Mouse (Mus musculus) midbrain, embryonic 10.5 days (tissue): ENCODE results near the gene Plcl2. TPM values are rescaled to one million over a fixed set of nuclear protein-coding genes. Genes with fewer than 3 reads are reported as not detected.
"Not testable (repeated sequence)": the region's sequence is repeated elsewhere in the genome, so short reads cannot be mapped to it uniquely, and the experiment has no call there.

Experiments used
- DNase-seq: peaks from one replicate; pipeline ENCODE4 v3.0.0-alpha.2; 2017; ENCODE audit warnings: low spot score
- H3K27ac ChIP-seq: fragments of 300-500 bp; sonication (generic); replicated peaks from 2 replicates; pipeline ENCODE4 v1.5.1; 2016; ENCODE audit warnings: mild to moderate bottlenecking
- H3K27me3 ChIP-seq: fragments of 300-500 bp; sonication (generic); 2 replicates; pipeline ENCODE4 v1.6.1; 2016; ENCODE audit warnings: low read depth, mild to moderate bottlenecking; ENCODE audit not compliant: poor library complexity, severe bottlenecking
- H3K36me3 ChIP-seq: fragments of 300-500 bp; sonication (generic); 2 replicates; pipeline ENCODE4 v1.6.1; 2016; ENCODE audit warnings: mild to moderate bottlenecking, moderate library complexity
- H3K4me1 ChIP-seq: fragments of 300-500 bp; sonication (generic); 2 replicates; pipeline ENCODE4 v1.6.1; 2016
- H3K4me3 ChIP-seq: fragments of 300-500 bp; sonication (generic); 2 replicates; pipeline ENCODE4 v1.5.1; 2016; ENCODE audit warnings: mild to moderate bottlenecking, moderate library complexity
- H3K9me3 ChIP-seq: fragments of 300-500 bp; sonication (generic); replicated peaks from 2 replicates; pipeline ENCODE4 v1.6.1; 2016; ENCODE audit warnings: mild to moderate bottlenecking
- WGBS: fragments of 180-500 bp; shearing (Covaris S2); methylation state at CpG from one replicate; pipeline ENCODE4 v1.1.7; 2016; 5-methylcytosine and 5-hydroxymethylcytosine counted together
- polyA plus RNA-seq: library from polyadenylated mRNA; unstranded; fragments of >200 nt; fragmentation: Nextera tagmentation; extraction: Ambion mirVana; gene quantifications from 2 replicates; pipeline ENCODE4 v1.2.1, GENCODE M21; 2016

The Plcl2 gene
- polyA plus RNA-seq, 1 experiment from 2014 or later, result 3.8 TPM

DNA sequence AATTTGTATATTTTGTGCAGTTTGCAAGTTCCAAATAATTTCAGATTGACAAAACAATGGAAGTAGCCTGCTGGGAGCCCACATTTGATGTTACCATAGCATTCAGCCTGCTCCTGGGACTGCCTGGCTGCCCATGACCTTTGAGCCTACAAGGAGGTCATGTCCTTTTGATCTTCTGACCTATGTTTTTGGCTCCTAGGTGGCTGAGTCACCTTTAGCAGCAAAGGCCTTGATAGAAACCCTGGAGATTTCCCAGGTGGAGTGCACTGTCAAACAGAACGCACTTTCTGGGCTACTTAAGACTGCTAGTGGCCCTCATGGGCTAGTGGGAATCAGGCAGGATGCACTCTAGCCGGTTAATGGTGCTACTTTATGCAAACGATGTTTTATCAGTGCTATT is 112.8 kb downstream of the Plcl2 start:
- H3K9me3 ChIP-seq, result no peaks in the 10 kb centered on the region

DNA sequence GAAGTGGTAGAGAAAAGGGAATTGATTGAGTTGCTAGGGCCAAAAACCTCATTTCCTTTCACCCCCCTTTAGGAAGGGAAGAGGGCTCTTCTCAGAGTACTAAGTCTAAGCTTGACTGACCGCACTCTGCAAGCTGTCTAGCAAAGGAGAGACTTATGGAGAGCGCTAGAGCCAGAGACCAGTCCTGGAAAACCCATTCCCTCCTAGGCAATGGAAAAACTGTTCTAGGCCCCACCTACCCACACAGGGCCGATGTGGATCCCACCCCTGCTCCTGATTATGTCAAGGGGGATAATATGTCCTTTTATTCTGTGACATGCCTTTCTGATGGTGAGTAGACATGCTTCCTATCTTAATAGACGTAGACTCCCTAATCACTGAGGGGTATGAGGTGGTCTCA is 116.4 kb downstream of the Plcl2 start:
- Histone ChIP-seq H3K4me3 (no peak overlapping the region), H3K4me1 (peaks cover 6% of the 10 kb centered on the region), H3K27me3 (no peaks in the 10 kb centered on the region), H3K9me3 (no peaks in the 10 kb centered on the region), H3K36me3 (no peaks in the 10 kb centered on the region), H3K27ac (no peak overlapping the region)
- WGBS, result 91% methylated on average over 4 of the region's 4 CpGs
- DNase-seq, result no peak

More for the DNA sequence above, 112.8 kb downstream of the Plcl2 start:
- no peak overlapping the region for H3K27ac ChIP-seq
- no peaks in the 10 kb centered on the region for H3K36me3 ChIP-seq
- no peaks in the 10 kb centered on the region for H3K27me3 ChIP-seq
- WGBS, result 76% methylated on average over 3 of the region's 3 CpGs
- peaks cover 6% of the 10 kb centered on the region for H3K4me1 ChIP-seq
- no peak for DNase-seq
- no peak overlapping the region for H3K4me3 ChIP-seq

DNA sequence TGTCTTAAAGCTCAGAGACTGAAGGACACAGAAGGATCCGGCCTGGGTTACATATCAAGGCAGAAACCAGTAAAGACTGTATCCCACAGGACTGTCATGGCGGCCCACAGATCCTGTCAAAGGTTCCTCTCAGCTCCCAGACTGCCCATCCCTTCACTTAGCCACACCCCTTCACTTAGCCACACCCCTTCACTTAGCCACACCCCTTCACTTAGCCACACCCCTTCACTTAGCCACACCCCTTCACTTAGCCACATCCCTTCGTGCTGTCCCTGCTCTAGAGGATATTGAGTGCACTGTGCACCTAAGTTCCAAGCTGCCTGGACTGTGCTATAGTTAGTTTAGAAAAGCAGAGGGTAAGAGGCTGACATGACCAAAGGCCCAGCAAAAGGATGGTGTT is 118.5 kb downstream of the Plcl2 start:
- Histone ChIP-seq H3K4me3 (no peak overlapping the region), H3K4me1 (no peaks in the 10 kb centered on the region), H3K27me3 (no peaks in the 10 kb centered on the region), H3K9me3 (no peaks in the 10 kb centered on the region), H3K27ac (no peak overlapping the region), H3K36me3 (no peaks in the 10 kb centered on the region)
- WGBS, result 98% methylated on average over 3 of the region's 3 CpGs
- DNase-seq, result no peak

DNA sequence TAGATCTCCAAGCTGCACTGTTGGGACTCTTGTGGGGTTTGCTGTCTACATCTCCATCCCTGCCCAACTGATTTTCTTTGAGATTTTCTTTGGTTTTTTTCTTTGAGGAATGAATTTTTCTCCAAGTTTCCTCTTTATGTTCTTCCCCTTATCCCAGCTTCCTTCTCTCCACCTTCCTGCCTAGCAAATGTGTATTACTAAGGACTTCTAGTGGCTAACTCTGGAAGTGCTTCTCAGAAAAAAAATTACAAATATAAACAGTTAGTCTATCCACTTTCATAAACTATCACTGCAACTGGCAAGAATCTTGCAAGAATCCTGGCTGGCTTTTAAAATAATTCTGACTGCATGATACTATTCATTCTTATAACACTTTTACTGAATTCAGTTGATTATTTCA is 119.5 kb downstream of the Plcl2 start:
- H3K4me3 ChIP-seq, result no peak overlapping the region
- no peaks in the 10 kb centered on the region for H3K36me3 ChIP-seq
- no peaks in the 10 kb centered on the region for H3K9me3 ChIP-seq
- no peak overlapping the region for H3K27ac ChIP-seq
- no peak for DNase-seq
- H3K27me3 ChIP-seq, result no peaks in the 10 kb centered on the region
- H3K4me1 ChIP-seq, result no peaks in the 10 kb centered on the region

DNA sequence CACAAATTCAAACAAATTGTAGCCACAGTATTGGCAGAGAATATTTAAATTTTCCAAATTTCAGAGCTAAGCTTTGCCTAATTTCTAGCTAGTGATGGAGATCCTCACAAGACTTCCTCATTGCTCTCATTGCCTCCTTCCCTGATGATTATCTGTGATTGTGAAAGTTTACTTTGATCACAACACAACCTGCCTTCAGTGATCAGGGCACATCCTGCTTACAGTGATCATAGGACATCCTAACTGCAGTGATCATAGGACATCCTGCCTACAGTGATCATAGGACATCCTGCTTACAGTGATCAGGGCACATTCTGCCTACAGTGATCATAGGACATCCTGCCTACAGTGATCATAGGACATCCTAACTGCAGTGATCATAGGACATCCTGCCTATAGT is 121.8 kb downstream of the Plcl2 start:
- not testable (repeated sequence) for H3K4me3 ChIP-seq, H3K27ac ChIP-seq, H3K36me3 ChIP-seq, H3K4me1 ChIP-seq, H3K9me3 ChIP-seq, DNase-seq, H3K27me3 ChIP-seq

DNA sequence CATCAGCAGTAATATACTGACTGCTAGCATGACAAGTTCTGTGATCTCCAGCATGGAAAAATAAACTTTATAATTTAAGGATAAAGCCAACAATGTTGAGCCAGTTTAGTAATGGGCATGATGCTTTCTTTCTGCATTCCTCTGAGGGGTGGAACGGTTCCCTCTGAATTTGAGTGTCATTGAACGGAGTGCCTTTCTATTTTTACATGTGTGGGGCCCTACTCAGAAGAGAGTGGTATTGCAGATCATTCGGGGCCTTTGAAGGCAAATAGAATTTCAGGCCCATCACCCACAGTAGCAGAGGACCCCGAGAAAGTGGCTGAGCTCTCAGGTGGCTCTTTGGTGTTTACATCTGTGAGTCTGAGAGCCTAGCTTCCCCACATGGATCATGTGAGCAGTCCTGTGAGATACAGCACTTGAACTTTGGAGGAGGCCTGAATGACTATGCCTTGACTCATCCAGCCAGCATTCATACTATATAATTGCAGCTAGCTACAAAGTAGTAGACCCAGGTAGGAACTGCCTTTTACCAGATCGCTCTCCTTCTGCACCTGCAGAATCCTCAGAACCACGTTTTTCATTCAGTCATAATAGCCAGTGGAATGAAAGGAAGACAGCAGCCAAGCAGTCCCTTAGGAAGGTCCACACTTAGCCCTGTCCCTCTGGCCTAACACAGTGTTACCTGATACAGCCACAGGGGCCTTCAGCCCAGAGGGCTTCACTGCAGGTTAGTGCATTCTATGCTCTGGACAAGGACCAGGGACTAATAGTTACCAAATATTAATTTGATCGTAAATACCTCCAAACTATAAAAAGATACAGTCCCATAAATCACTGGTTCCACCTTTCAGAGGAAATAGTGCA is 125.0 kb downstream of the Plcl2 start:
- H3K9me3 ChIP-seq, result no peaks in the 10 kb centered on the region
- H3K4me1 ChIP-seq, result no peaks in the 10 kb centered on the region
- H3K27ac ChIP-seq, result no peak overlapping the region
- DNase-seq, result no peak
- 86% methylated on average over 7 of the region's 7 CpGs for WGBS
- no peak overlapping the region for H3K4me3 ChIP-seq
- H3K27me3 ChIP-seq, result no peaks in the 10 kb centered on the region
- H3K36me3 ChIP-seq, result no peaks in the 10 kb centered on the region

DNA sequence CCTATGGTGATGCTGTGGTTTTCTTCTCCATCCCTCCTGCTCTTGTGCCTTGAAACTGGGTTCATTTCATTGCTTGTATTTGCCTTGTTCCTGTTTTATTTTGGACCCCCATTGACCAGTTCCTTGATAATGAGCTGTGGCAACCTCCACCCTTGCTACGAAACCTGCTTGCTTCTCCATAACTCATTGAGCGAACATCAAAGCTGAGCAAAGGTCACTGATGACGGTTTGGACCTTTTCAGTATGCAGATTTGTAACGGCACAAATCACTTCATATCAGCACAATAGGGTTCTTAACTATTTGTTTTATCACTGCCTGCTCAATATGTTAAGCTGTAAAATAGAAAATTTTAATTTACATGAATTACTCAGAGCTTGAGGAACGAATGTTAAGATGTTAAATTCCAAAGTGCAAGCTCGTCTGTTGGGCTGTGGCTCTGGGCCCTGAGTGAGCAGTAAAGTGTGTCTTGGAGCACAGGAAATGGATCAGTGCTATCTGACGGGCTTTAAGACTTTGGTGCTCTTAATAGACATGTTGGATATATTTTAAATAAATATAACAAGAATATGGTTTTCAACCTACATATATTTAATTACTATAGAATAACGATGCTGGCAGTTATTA is 126.9 kb downstream of the Plcl2 start:
- Histone ChIP-seq H3K27me3 (no peaks in the 10 kb centered on the region), H3K4me1 (no peaks in the 10 kb centered on the region), H3K4me3 (no peak overlapping the region), H3K36me3 (peaks cover 4% of the 10 kb centered on the region; the same call in 1 of the 2 replicates), H3K9me3 (no peaks in the 10 kb centered on the region), H3K27ac (no peak overlapping the region)
- DNase-seq, result no peak
- 89% methylated on average over 8 of the region's 8 CpGs for WGBS

DNA sequence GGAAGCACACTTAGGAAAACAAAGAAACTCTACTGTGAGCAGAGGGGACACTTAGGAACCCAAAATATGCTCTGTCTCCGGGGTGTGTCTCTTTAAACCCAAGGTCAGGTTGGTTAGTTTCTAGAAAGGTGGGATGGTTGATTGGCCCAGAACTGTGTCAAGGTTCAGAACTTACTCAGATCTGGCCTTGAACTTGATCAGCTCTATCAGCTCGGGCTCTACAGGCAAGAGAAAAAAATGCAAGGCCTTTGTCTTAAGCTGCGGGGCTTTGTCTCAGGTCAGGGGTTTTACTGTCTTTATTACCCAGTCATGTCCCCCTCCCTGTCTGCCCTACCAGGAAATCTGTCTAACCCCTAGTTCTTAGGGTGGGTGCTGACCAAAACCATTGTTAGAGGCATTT is 129.6 kb downstream of the Plcl2 start:
- Histone ChIP-seq H3K9me3 (no peaks in the 10 kb centered on the region), H3K27ac (no peak overlapping the region), H3K4me1 (no peaks in the 10 kb centered on the region), H3K4me3 (no peak overlapping the region), H3K27me3 (no peaks in the 10 kb centered on the region), H3K36me3 (peaks cover 8% of the 10 kb centered on the region; the same call in 1 of the 2 replicates)
- 89% methylated on average over 3 of the region's 3 CpGs for WGBS
- DNase-seq, result no peak

DNA sequence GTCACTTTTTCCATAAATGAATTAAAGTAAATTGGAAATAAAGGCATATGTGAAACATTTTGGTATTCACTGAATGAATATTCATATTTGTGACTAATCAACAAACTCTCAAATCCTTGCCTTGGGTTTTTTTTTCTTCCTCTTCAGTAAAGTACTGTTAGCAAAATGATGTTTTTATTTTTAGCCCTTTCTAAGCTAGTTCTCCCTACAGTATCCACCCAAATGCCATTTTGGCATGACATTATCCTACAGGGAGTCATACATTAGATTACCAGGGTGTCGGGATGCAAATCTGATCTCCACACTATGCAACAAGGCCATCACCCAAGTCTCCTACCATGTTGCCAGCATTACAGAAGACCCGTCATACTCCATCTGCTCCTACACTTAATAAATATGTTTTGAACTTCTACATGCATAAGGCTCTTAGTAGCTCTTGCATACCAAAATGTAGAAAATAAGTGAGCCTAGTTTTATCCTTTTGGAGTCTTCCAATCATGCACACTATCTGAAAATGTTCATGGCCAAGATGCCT is 131.9 kb downstream of the Plcl2 start:
- no peaks in the 10 kb centered on the region for H3K27me3 ChIP-seq
- no peaks in the 10 kb centered on the region; the same call in 1 of the 2 replicates for H3K4me1 ChIP-seq
- no peak overlapping the region for H3K4me3 ChIP-seq
- no peaks in the 10 kb centered on the region for H3K9me3 ChIP-seq
- H3K27ac ChIP-seq, result no peak overlapping the region
- WGBS, result 95% methylated on average over 2 of the region's 2 CpGs
- H3K36me3 ChIP-seq, result peaks cover 8% of the 10 kb centered on the region; the same call in 1 of the 2 replicates
- DNase-seq, result no peak

DNA sequence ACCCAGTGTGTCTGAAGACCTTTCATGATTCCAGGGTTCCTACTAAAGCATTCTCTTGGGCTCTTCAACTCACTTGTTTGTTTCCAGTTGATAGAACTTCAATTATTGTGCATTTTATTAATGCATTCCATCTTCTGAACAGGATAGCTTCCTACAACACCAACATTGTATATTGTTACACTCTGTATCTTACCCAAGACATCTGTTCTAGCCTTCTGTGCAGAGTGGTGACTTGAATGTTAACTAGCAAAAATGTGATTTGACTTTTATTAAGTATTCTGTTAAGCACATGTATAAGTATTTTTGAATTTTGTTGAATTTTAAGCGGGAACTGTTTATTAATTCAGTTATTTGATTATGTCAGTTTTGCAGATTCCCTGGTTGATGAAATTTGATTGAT is 132.7 kb downstream of the Plcl2 start:
- H3K4me3 ChIP-seq, result no peak overlapping the region
- H3K4me1 ChIP-seq, result no peaks in the 10 kb centered on the region; the same call in 1 of the 2 replicates
- H3K27ac ChIP-seq, result no peak overlapping the region
- no peaks in the 10 kb centered on the region for H3K27me3 ChIP-seq
- no peaks in the 10 kb centered on the region for H3K9me3 ChIP-seq
- H3K36me3 ChIP-seq, result peaks cover 8% of the 10 kb centered on the region; the same call in 1 of the 2 replicates
- no peak for DNase-seq
- 94% methylated on average over 1 of the region's 1 CpGs for WGBS

DNA sequence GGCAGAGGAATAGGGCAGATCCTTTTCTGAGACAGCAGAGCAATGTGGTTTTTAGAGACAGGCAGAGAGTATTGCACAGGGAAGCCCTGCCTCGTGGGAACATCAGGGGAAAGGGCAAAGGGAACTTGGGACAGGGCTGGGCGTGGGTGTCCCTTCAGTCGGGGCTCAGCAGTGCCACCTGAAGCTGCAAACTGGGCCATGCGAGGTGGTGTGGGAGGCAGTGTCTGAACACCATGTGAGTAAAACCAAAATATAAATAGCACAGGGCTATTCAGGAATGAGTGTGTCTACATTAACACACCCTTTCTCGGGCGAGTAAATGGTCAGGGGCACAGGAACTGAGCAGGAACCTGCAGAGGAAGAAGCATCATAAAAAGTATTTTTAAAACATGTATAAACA is 134.2 kb downstream of the Plcl2 start:
- no peak overlapping the region for H3K27ac ChIP-seq
- 77% methylated on average over 6 of the region's 6 CpGs for WGBS

DNA sequence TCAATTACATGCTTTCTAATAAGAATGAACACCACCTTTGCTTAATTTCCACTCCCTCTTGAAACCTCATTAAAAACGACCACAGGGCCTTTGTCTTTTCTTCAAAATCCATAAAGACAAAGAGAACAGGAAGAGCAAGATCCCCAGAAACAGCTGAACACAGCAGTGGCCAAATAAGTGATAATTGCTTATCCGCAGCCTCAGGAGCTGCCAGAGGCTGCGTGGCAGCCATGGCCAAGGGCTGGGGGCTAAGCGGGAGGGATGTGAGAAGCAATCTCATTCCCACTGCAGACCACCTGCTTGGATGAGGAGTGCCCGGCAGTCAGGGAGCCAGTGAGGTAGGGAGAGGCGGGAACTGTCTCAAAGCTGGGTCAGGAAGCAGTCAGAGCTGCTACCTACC is 134.8 kb downstream of the Plcl2 start:
- no peak for DNase-seq
- Histone ChIP-seq H3K27ac (no peak overlapping the region), H3K27me3 (no peaks in the 10 kb centered on the region), H3K36me3 (peaks cover 25% of the 10 kb centered on the region), H3K9me3 (peaks cover 16% of the 10 kb centered on the region), H3K4me3 (no peak overlapping the region), H3K4me1 (no peaks in the 10 kb centered on the region; the same call in 1 of the 2 replicates)
- WGBS, result 39% methylated on average over 6 of the region's 6 CpGs

More for the DNA sequence above, 134.2 kb downstream of the Plcl2 start:
- Histone ChIP-seq H3K27me3 (no peaks in the 10 kb centered on the region), H3K36me3 (peaks cover 19% of the 10 kb centered on the region), H3K4me3 (no peak overlapping the region), H3K4me1 (no peaks in the 10 kb centered on the region; the same call in 1 of the 2 replicates), H3K9me3 (peaks cover 10% of the 10 kb centered on the region)
- DNase-seq, result no peak

DNA sequence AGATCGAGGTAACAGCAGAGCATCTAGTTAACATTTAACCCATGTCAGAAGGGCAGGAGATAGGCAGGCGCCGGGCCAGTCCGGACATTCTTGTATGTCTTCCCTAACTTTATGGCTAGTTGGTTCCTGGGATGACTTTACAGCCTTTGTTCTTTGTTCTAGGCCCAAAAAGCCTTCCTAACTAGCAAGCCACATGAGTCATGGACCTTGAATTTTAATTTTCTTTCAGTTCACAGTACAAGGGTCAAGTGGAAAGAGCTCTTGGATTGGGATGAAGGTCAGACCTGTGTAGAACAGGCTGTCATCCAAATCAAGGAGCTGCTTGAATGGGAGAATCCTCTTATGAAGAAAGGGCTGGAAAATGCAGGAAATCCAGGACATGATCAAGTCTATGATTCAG is 138.9 kb downstream of the Plcl2 start:
- 97% methylated on average over 4 of the region's 4 CpGs for WGBS
- Histone ChIP-seq H3K36me3 (peaks cover 16% of the 10 kb centered on the region), H3K9me3 (peaks cover 16% of the 10 kb centered on the region)
- H3K27ac ChIP-seq, H3K27me3 ChIP-seq, H3K4me1 ChIP-seq, H3K4me3 ChIP-seq, DNase-seq: not testable (repeated sequence)
